Mouse (Mus musculus) heart, adult 2 months (tissue): ENCODE results near the gene Thbs3.
A peak's percentile ranks its signal among the peaks of the same experiment; 100 is the strongest.

Source experiments
- CTCF ChIP-seq: fragments of 200-600 bp; IDR thresholded peaks from 2 replicates; pipeline ENCODE4 v1.8.1; 2022; ENCODE audit warnings: antibody characterized with exemption, mild to moderate bottlenecking, moderate library complexity
- EP300 ChIP-seq: fragments of 200-500 bp; IDR thresholded peaks from 2 replicates; pipeline ENCODE4 v1.6.1; 2011; ENCODE audit warnings: low read depth, low read length, control low read depth; ENCODE audit not compliant: insufficient read depth
- POLR2A ChIP-seq: fragments of 200-500 bp; IDR thresholded peaks from 2 replicates; pipeline ENCODE4 v1.6.1; 2011; ENCODE audit warnings: mild to moderate bottlenecking, low read depth, low read length, control low read depth; ENCODE audit not compliant: insufficient read depth

DNA sequence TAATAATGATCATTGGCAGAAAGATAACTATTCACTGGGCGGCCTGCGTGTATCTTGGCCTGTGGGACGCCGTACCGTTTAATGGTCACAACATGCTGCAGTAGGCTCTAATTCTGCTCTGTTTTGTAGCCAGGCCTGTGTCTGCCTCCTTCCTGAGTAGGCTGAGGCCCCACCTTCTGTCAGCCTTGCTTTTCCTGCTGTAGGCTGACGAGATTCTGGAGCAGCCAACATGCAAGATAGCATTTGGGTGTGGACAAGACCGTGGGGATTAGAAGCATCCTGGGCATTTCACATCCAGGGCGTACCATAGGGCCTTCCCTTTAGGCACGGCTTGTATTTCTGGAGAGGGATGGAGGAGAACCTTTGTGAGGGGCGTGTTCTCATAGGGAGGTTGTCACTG lies 47.4 kb downstream of the Thbs3 start:
- TF ChIP-seq CTCF: no peak
- peak; percentile 74 for TF ChIP-seq POLR2A
- peak; percentile 87 for TF ChIP-seq EP300
